In the genomic region with DNA sequence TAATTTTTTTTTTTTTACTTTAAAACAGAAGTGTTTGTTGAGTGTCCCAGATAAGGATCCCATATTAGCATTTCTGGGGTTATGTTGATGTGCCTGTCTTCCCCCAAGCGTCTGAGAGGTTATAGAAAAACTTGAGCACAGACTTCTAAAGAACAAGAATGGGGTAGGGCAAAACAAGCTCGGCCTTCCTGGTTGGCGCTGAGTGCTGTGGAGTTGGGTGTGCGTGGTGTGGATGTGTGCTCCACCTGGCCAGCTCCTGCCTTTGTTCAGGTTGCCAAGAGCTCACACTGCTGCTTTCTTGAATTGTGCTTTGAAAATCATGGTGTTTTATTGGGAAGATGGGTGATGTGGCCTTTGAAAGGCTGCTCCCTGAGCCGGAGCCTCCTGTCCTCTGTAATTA, we compare ENCODE assay signal across 27 mouse cellular contexts. TPM values are rescaled to one million over a fixed set of nuclear protein-coding genes. Genes with fewer than 3 reads are reported as not detected.
DNase-seq lines count a peak whose midpoint lies in the region; ATAC-seq and TF ChIP-seq lines count a peak whose summit lies in the region.
"Had no signal": no experiment of that assay in that cellular context is flagged by ENCODE, and none has a peak within 500 bp of the region (broad histone marks: within the 10 kb centered on the region; RNA-seq: fewer than 3 reads in every experiment).

No protein-coding gene starts in this region.

- peaks cover 12% of the 10 kb centered on the region; the same call in 1 of the 2 replicates for H3K4me1 ChIP-seq in limb, embryonic 15.5 days
- peaks cover 11% of the 10 kb centered on the region for H3K4me1 ChIP-seq in limb, embryonic 10.5 days
- peaks cover 85% of the 10 kb centered on the region for H3K4me1 ChIP-seq in G1E (ENCODE audit: insufficient read depth, low read depth, low read length)
- peaks cover 26% of the 10 kb centered on the region; the same call in 1 of the 2 replicates for H3K4me1 ChIP-seq in lung, embryonic 15.5 days
- H3K4me1 ChIP-seq in forebrain, embryonic 15.5 days, result peaks cover 11% of the 10 kb centered on the region; the same call in 1 of the 2 replicates

- H3K36me3 ChIP-seq in limb, embryonic 15.5 days, result peaks cover 7% of the 10 kb centered on the region; the same call in 1 of the 2 replicates
- peaks cover 41% of the 10 kb centered on the region for H3K36me3 ChIP-seq in limb, embryonic 10.5 days
- H3K36me3 ChIP-seq in G1E (replicated peaks), result peaks cover 84% of the 10 kb centered on the region
- H3K36me3 ChIP-seq in lung, embryonic 15.5 days, result no peaks in the 10 kb centered on the region
- H3K36me3 ChIP-seq in forebrain, embryonic 15.5 days, result no peaks in the 10 kb centered on the region
- H3K36me3 ChIP-seq: midbrain, embryonic 15.5 days had no signal

- H3K27ac ChIP-seq in limb, embryonic 15.5 days, result peak overlapping the region; percentile 51
- H3K27ac ChIP-seq in limb, embryonic 10.5 days, result no peak overlapping the region
- H3K27ac ChIP-seq in lung, embryonic 15.5 days, result peak overlapping the region; percentile 89
- no peak overlapping the region for H3K27ac ChIP-seq in forebrain, embryonic 15.5 days (replicated peaks)
- H3K27ac ChIP-seq: forebrain, embryonic 12.5 days; hindbrain, embryonic 13.5 days; kidney, embryonic 15.5 days; liver, embryonic 14.5 days; midbrain, embryonic 15.5 days; neural tube, embryonic 13.5 days had no signal

- 81% methylated on average over 5 of the region's 5 CpGs for WGBS in limb, embryonic 15.5 days
- 85% methylated on average over 5 of the region's 5 CpGs for WGBS in limb, embryonic 10.5 days
- 58% methylated on average over 5 of the region's 5 CpGs for WGBS in lung, embryonic 15.5 days
- 64% methylated on average over 5 of the region's 5 CpGs for WGBS in forebrain, embryonic 15.5 days

- H3K4me3 ChIP-seq in limb, embryonic 15.5 days, result no peak overlapping the region
- H3K4me3 ChIP-seq in limb, embryonic 10.5 days, result no peak overlapping the region
- H3K4me3 ChIP-seq in G1E (ENCODE audit: low read depth, low read length), result peak overlapping the region; percentile 44; the same call in 1 of the 2 replicates
- no peak overlapping the region for H3K4me3 ChIP-seq in lung, embryonic 15.5 days
- H3K4me3 ChIP-seq in forebrain, embryonic 15.5 days, result no peak overlapping the region
- H3K4me3 ChIP-seq: erythroblast, embryonic 14.5 days; forebrain, embryonic 12.5 days; hindbrain, embryonic 13.5 days; kidney, embryonic 15.5 days; midbrain, embryonic 15.5 days; myocyte; neural tube, embryonic 13.5 days had no signal

- H3K4me2 ChIP-seq in limb, embryonic 15.5 days, result no peak overlapping the region
- H3K4me2 ChIP-seq in lung, embryonic 15.5 days, result no peak overlapping the region
- no peak overlapping the region for H3K4me2 ChIP-seq in forebrain, embryonic 15.5 days (replicated peaks)
- H3K4me2 ChIP-seq: forebrain, embryonic 12.5 days; heart, embryonic 11.5 days; hindbrain, embryonic 13.5 days; kidney, embryonic 15.5 days; midbrain, embryonic 15.5 days; neural tube, embryonic 13.5 days had no signal

- DNase-seq in limb, embryonic 10.5 days (ENCODE audit: low spot score), result no peak
- DNase-seq in G1E (ENCODE audit: low spot score), result no peak
- DNase-seq in lung, postnatal 4 days, result peak; percentile 46 to 74
- no peak for DNase-seq in urinary bladder, postnatal 4 days (ENCODE audit: low spot score in 2 of 2)
- DNase-seq: adrenal gland, adult 2 months; cerebellum, adult 11-12 months; cerebellum, postnatal 10 days; gastrocnemius, postnatal 14 days; heart, adult 11 months; kidney, adult 11 months; layer of hippocampus, adult 9-11 months; right cerebral cortex, postnatal 14 days; spleen, adult 18-20 months; thymus, postnatal 25 days had no signal

- H3K27me3 ChIP-seq in limb, embryonic 15.5 days, result no peaks in the 10 kb centered on the region
- no peaks in the 10 kb centered on the region for H3K27me3 ChIP-seq in limb, embryonic 10.5 days (ENCODE audit: low read depth, poor library complexity, severe bottlenecking)
- H3K27me3 ChIP-seq in G1E (ENCODE audit: insufficient read depth, low read length), result no peaks in the 10 kb centered on the region
- no peaks in the 10 kb centered on the region for H3K27me3 ChIP-seq in lung, embryonic 15.5 days
- H3K27me3 ChIP-seq in forebrain, embryonic 15.5 days, result no peaks in the 10 kb centered on the region
- H3K27me3 ChIP-seq: forebrain, embryonic 12.5 days; hindbrain, embryonic 13.5 days; kidney, embryonic 15.5 days; midbrain, embryonic 15.5 days; neural tube, embryonic 13.5 days had no signal

- no peak for TF ChIP-seq CTCF in G1E (IDR thresholded peaks at IDR 0.05; ENCODE audit: low read depth, low read length)

- ATAC-seq in limb, embryonic 15.5 days (ENCODE audit: insufficient number of reproducible peaks, low FRiP score, low TSS enrichment, low read depth), result no peak
- no peak for ATAC-seq in G1E (ENCODE audit: extremely low read depth, insufficient number of reproducible peaks, low FRiP score, poor library complexity, severe bottlenecking)
- ATAC-seq in lung, embryonic 15.5 days (ENCODE audit: borderline replicate concordance, extremely low read depth, low FRiP score, low TSS enrichment), result no peak
- ATAC-seq in frontal cortex, adult (ENCODE audit: low TSS enrichment), result no peak
- no peak for ATAC-seq in forebrain, embryonic 15.5 days (replicated peaks)
- ATAC-seq: midbrain, embryonic 15.5 days had no signal

- no peak overlapping the region for H3K9ac ChIP-seq in limb, embryonic 15.5 days
- no peak overlapping the region for H3K9ac ChIP-seq in lung, embryonic 15.5 days
- H3K9ac ChIP-seq in forebrain, embryonic 15.5 days (replicated peaks), result no peak overlapping the region
- H3K9ac ChIP-seq: forebrain, embryonic 12.5 days; hindbrain, embryonic 13.5 days; kidney, embryonic 15.5 days; liver, embryonic 14.5 days; midbrain, embryonic 15.5 days; neural tube, embryonic 13.5 days had no signal

- H3K9me3 ChIP-seq in limb, embryonic 15.5 days, result no peaks in the 10 kb centered on the region
- H3K9me3 ChIP-seq in limb, embryonic 10.5 days (replicated peaks), result no peaks in the 10 kb centered on the region
- H3K9me3 ChIP-seq in G1E (replicated peaks), result no peaks in the 10 kb centered on the region
- H3K9me3 ChIP-seq in lung, embryonic 15.5 days, result no peaks in the 10 kb centered on the region
- no peaks in the 10 kb centered on the region for H3K9me3 ChIP-seq in forebrain, embryonic 15.5 days
- H3K9me3 ChIP-seq: forebrain, embryonic 12.5 days; hindbrain, embryonic 13.5 days; kidney, embryonic 15.5 days; midbrain, embryonic 15.5 days; neural tube, embryonic 13.5 days had no signal

RNA-seq across cellular contexts. Expression of a gene that starts 48.1 kb away (rescaled TPM):
- 64.3 and 66.2 TPM in 2 replicates for polyA plus RNA-seq in limb, embryonic 15.5 days (2015; fragmentation: Nextera tagmentation; extraction: Ambion mirVana)
- polyA plus RNA-seq in limb, embryonic 10.5 days (2016; fragmentation: Nextera tagmentation; extraction: Ambion mirVana), result 91.1 and 92.8 TPM in 2 replicates
- 80.4 and 81.5 TPM in 2 replicates for total RNA-seq in G1E (2014; fragmentation: Nextera tagmentation)
- 94.5 and 99.9 TPM in 2 replicates for total RNA-seq in G1E (2017)
- polyA plus RNA-seq in G1E (2012), result 6.3 and 11.7 TPM in 2 replicates
- polyA plus RNA-seq in lung, embryonic 15.5 days (2015; fragmentation: Nextera tagmentation; extraction: Ambion mirVana), result 78.0 and 83.0 TPM in 2 replicates
- polyA plus RNA-seq in forebrain, embryonic 15.5 days (2015; fragmentation: Nextera tagmentation; extraction: Ambion mirVana), result 60.4 and 66.3 TPM in 2 replicates

Comparison
In these comparisons a context has a peak if more than half of its experiments do, and no peak if none do; other contexts are left out.
1. H3K27ac ChIP-seq: peak in limb, embryonic 15.5 days (single experiment) and lung, embryonic 15.5 days (single experiment); none in limb, embryonic 10.5 days (single experiment) and forebrain, embryonic 15.5 days (single experiment).
2. DNase-seq: peak in lung, postnatal 4 days (2 of 2); none in limb, embryonic 10.5 days (single experiment), G1E (single experiment) and urinary bladder, postnatal 4 days (0 of 2).